14 mouse cellular contexts compared by ENCODE assay signal in genomic region chr5:128433786-128434185, GRCm38 (mm10). TPM values are rescaled to one million over a fixed set of nuclear protein-coding genes. Genes with fewer than 3 reads are reported as not detected.
"Had no signal": no experiment of that assay in that cellular context is flagged by ENCODE, and none has a peak within 500 bp of the region (broad histone marks: within the 10 kb centered on the region; RNA-seq: fewer than 3 reads in every experiment).

No protein-coding gene starts in this region.

- H3K9ac ChIP-seq: kidney, embryonic 15.5 days; limb, embryonic 13.5 days; liver, embryonic 14.5 days had no signal

- H3K9me3 ChIP-seq: kidney, embryonic 15.5 days; limb, embryonic 13.5 days; neural tube, embryonic 13.5 days had no signal

- DNase-seq: kidney, adult 2 months; kidney, postnatal 14 days; left cerebral cortex, postnatal 4 days; lung, adult 18-20 months; right cerebral cortex, postnatal 4 days; spleen, adult 18-20 months; thymus, adult 2 months; thymus, postnatal 25 days had no signal

- H3K36me3 ChIP-seq: kidney, embryonic 15.5 days; limb, embryonic 13.5 days; neural tube, embryonic 13.5 days had no signal

- H3K4me3 ChIP-seq: myocyte had no signal

- H3K27ac ChIP-seq: kidney, embryonic 15.5 days; limb, embryonic 13.5 days; liver, embryonic 14.5 days; neural tube, embryonic 13.5 days had no signal

RNA-seq across cellular contexts. Expression of gene Tmem132d, which starts 0.9 kb away (rescaled TPM):
- polyA plus RNA-seq: kidney, adult 2 months; liver, adult 2 months; myocyte had no signal
